Mouse (Mus musculus): Measurements from ENCODE around the gene Acbd3.

DNA sequence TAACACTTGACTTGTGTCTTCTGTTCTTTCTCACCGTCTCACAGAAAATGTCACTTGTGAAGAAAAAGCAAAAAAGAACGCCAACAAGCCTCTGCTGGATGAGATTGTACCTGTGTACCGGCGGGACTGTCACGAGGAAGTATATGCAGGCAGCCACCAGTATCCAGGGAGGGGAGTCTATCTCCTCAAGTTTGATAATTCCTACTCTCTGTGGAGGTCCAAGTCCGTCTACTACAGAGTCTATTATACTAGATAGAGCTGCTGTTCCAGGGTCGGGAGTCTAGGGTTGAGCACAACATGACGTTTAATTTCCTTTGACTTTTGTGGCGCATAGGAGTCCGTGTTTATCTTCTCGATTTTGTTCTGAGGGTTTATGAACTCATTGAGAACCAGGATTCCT lies 26.3 kb downstream of the Acbd3 start:
- TF ChIP-seq POLR2A (IDR thresholded peaks at IDR 0.05; ENCODE audit: insufficient read depth, low read depth, low read length) (no peak), CTCF (IDR thresholded peaks at IDR 0.05; ENCODE audit: insufficient read depth, low read depth, low read length) (no peak)

Data from olfactory bulb, adult 2 months (tissue).